14 mouse cellular contexts compared by ENCODE assay signal in the genomic region with DNA sequence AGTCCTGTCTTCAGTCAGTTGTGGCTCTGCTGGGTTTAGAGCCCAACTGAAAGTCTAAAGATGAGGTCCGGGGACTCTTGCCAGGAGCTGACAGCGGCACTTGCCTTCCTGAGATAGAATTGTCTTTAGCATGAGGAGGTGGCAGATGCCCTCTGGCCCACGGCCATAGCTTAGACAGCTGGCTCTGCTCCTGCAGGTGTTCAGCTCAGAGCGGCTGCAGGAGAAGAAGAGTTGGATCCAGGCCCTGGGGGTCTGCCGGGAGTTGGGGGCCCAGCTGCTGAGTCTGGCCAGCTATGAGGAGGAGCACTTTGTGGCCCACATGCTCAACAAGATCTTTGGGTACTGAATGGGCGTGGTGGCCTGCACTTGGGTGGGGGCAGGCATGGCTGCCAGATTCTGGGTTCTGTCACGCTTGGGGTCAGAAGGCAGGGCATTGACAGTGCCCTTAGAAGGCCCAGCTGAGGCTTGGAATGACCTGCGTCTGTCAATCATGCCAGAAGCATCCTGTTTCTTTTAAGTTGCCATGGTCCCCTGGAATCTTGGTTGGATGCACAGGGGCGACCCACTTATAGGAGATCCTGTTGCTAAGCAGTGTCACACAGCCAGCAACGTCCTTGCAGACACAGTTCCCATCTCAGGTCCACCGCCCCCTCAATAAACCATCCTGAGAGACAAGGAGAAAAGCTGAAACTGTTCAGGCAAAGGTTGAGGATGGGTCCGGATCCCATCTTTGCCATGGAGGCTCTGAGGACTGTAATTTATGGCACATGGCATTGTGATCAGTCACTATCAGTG.
"Had no signal": no experiment of that assay in that cellular context is flagged by ENCODE, and none has a peak within 500 bp of the region (broad histone marks: within the 10 kb centered on the region; RNA-seq: fewer than 3 reads in every experiment).

No protein-coding gene starts in this region.

- H3K36me3 ChIP-seq: liver, embryonic 12.5 days had no signal

- H3K9ac ChIP-seq: limb, embryonic 15.5 days; liver, embryonic 12.5 days; lung, embryonic 14.5 days had no signal

- H3K4me2 ChIP-seq: limb, embryonic 15.5 days; liver, embryonic 12.5 days; lung, embryonic 14.5 days had no signal

- DNase-seq: kidney, adult 18-20 months; kidney, postnatal 10 days; kidney, postnatal 4 days; lung, embryonic 14.5 days; lung, postnatal 10 days; lung, postnatal 4 days; right cerebral cortex, postnatal 4 days; spleen, adult 18-20 months; thymus, adult 18-20 months; thymus, postnatal 14 days had no signal

- H3K4me3 ChIP-seq: layer of hippocampus, adult 2 months; limb, embryonic 15.5 days; liver, embryonic 12.5 days; midbrain, embryonic 10.5 days had no signal

- H3K27me3 ChIP-seq: limb, embryonic 15.5 days; liver, embryonic 12.5 days had no signal

- H3K27ac ChIP-seq: layer of hippocampus, adult 2 months; limb, embryonic 15.5 days; liver, embryonic 12.5 days; midbrain, embryonic 10.5 days had no signal

- ATAC-seq: liver, embryonic 12.5 days had no signal

- H3K9me3 ChIP-seq: limb, embryonic 15.5 days; liver, embryonic 12.5 days; midbrain, embryonic 10.5 days had no signal
